Mouse (Mus musculus): ENCODE results near the gene Yipf4.

DNA sequence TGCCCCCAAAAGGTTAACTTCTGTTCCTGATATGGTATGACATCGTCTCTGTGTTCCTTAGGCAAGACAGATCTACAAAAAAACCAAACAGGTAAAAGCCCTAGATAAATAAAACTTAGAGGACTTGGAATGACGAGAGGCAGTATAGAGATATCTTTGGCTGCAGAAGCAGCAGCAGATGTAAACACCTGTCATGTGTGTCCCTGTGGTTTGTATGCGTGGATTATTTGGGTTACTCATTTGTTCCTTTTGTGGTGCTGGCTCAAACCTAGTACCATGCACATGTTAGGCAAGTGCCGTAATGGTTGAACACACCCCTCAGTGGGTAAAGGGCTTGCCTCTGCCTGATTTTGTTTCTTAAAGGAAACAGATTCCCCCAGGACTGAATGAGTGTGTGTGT is 10.9 kb downstream of the Yipf4 start:
- no peak for TF ChIP-seq GATA1 (IDR thresholded peaks at IDR 0.05; ENCODE audit: borderline replicate concordance, low read length)
- no peak for TF ChIP-seq FLI1 (IDR thresholded peaks at IDR 0.05; ENCODE audit: low read length)

All from megakaryocyte, embryonic 14.5 days (primary cell).